Mouse (Mus musculus) limb, embryonic 14.5 days (tissue): ENCODE measurements around the gene Agt. TPM values are rescaled to one million over a fixed set of nuclear protein-coding genes. Genes with fewer than 3 reads are reported as not detected.

Experiments
- ATAC-seq: fragments of 200-750 bp; cut with Nextera tagmentation; 2 replicates; pipeline ENCODE4 v1.8.0; 2017; ENCODE audit warnings: low read depth, moderate number of reproducible peaks, moderate TSS enrichment; ENCODE audit not compliant: low FRiP score
- DNase-seq: peaks from one replicate; pipeline ENCODE4 v3.0.0-alpha.2; 2015; ENCODE audit warnings: low spot score
- H3K27ac ChIP-seq: fragments of 300-500 bp; sonication (generic); replicated peaks from 2 replicates; pipeline ENCODE4 v1.5.1; 2014; ENCODE audit warnings: low read depth, mild to moderate bottlenecking, low read length, moderate library complexity, mixed read lengths
- H3K27me3 ChIP-seq: fragments of 300-500 bp; sonication (generic); 2 replicates; pipeline ENCODE4 v1.6.1; 2014; ENCODE audit warnings: low read length, mixed read lengths; ENCODE audit not compliant: control insufficient read depth, insufficient read depth
- H3K36me3 ChIP-seq: fragments of 300-500 bp; sonication (generic); 2 replicates; pipeline ENCODE4 v1.6.1; 2014; ENCODE audit warnings: mild to moderate bottlenecking, low read length, moderate library complexity, mixed read lengths; ENCODE audit not compliant: control insufficient read depth, insufficient read depth
- H3K4me1 ChIP-seq: fragments of 300-500 bp; sonication (generic); 2 replicates; pipeline ENCODE4 v1.6.1; 2014; ENCODE audit warnings: antibody characterized with exemption, low read length, mixed read lengths; ENCODE audit not compliant: control insufficient read depth, insufficient read depth
- H3K4me2 ChIP-seq: fragments of 300-500 bp; sonication (generic); replicated peaks from 2 replicates; pipeline ENCODE4 v1.6.1; 2014; ENCODE audit warnings: low read depth, mild to moderate bottlenecking, low read length, moderate library complexity; ENCODE audit not compliant: severe bottlenecking
- H3K4me3 ChIP-seq: fragments of 300-500 bp; sonication (generic); replicated peaks from 2 replicates; pipeline ENCODE4 v1.5.1; 2014; ENCODE audit warnings: low read length
- H3K9ac ChIP-seq: fragments of 300-500 bp; sonication (generic); 2 replicates; pipeline ENCODE4 v1.6.1; 2014; ENCODE audit warnings: mild to moderate bottlenecking, low read depth, low read length, moderate library complexity; ENCODE audit not compliant: severe bottlenecking
- H3K9me3 ChIP-seq: fragments of 300-500 bp; sonication (generic); 2 replicates; pipeline ENCODE4 v1.6.1; 2016; ENCODE audit warnings: low read length; ENCODE audit not compliant: control insufficient read depth
- POLR2A ChIP-seq: fragments of 200-500 bp; IDR thresholded peaks from 2 replicates; pipeline ENCODE4 v1.8.0; 2012; ENCODE audit warnings: inconsistent platforms, mild to moderate bottlenecking, moderate library complexity, borderline replicate concordance; ENCODE audit not compliant: insufficient read depth, insufficient read length; ENCODE audit errors: extremely low read depth
- WGBS: fragments of 180-500 bp; shearing (Covaris S2); extraction: QIAGEN DNeasy Blood & Tissue Kit; methylation state at CpG from one replicate; pipeline ENCODE4 v1.1.7; 2014; 5-methylcytosine and 5-hydroxymethylcytosine counted together
- polyA plus RNA-seq, 2 experiments: library from polyadenylated mRNA; depleted of rRNA in 1 of 2; stranded (reverse) in 1 of 2; unstranded in 1 of 2; fragments of >200 nt; fragmentation: Nextera tagmentation in 1 of 2; extraction: Ambion mirVana in 1 of 2; gene quantifications; 2 replicates each; pipeline versions ENCODE4 v1.2.1 to v1.2.3; 2012 to 2014

The Agt gene
- polyA plus RNA-seq, 2 experiments: 1.1 to 1.5 TPM

DNA sequence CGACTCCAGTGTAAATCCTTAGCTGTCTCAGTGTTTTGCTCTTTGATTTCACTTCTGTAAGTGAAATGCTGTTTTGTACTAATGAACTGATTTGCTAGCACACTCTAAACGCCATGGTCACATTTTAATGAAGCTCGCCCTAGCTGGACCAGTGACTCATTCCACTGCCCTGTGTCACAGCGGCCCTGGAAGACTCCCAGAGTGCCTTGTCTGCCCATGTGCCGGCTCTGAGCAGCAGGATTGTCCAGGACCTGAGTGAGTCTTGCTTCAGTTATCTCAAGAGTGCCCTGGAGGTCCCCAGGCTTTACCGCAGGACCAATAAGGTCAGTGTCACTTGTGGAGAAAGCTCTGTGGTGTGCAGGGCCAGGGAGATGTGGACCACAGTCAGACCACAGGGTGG lies 23.1 kb downstream of the Agt start:
- ATAC-seq: no peak
- peaks cover 96% of the 10 kb centered on the region for H3K36me3 ChIP-seq
- TF ChIP-seq POLR2A: no peak
- no peaks in the 10 kb centered on the region for H3K27me3 ChIP-seq
- H3K9ac ChIP-seq: no peak overlapping the region
- H3K4me3 ChIP-seq: no peak overlapping the region
- WGBS: 95% methylated on average over 6 of the region's 6 CpGs
- H3K4me1 ChIP-seq: no peaks in the 10 kb centered on the region
- DNase-seq: no peak
- H3K27ac ChIP-seq: no peak overlapping the region
- no peak overlapping the region for H3K4me2 ChIP-seq
- H3K9me3 ChIP-seq: no peaks in the 10 kb centered on the region

DNA sequence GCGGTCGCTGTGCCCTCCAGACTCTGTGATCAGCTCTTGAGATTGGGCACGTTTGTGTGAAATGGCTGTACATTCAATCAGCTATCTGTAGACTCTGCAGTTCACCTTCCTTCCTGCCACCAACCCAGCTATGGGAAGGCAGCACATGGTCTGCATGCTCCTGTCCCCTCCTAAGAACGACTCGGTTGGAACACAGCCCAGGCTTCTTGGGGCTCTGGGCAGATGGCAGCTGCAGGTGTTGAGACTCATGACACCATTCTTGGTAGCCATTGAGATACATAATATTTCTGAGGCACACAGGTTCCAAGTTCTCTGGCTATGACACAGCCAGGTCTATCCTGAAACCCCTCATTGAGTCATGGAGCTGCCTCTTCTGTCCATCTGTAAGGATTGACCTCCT lies 26.2 kb downstream of the Agt start:
- H3K4me2 ChIP-seq: no peak overlapping the region
- no peak overlapping the region for H3K27ac ChIP-seq
- peaks cover 91% of the 10 kb centered on the region for H3K36me3 ChIP-seq
- H3K9me3 ChIP-seq: no peaks in the 10 kb centered on the region
- no peak for ATAC-seq
- TF ChIP-seq POLR2A: no peak
- 93% methylated on average over 5 of the region's 5 CpGs for WGBS
- no peak for DNase-seq
- H3K4me3 ChIP-seq: no peak overlapping the region
- no peak overlapping the region for H3K9ac ChIP-seq
- no peaks in the 10 kb centered on the region for H3K27me3 ChIP-seq
- no peaks in the 10 kb centered on the region for H3K4me1 ChIP-seq

DNA sequence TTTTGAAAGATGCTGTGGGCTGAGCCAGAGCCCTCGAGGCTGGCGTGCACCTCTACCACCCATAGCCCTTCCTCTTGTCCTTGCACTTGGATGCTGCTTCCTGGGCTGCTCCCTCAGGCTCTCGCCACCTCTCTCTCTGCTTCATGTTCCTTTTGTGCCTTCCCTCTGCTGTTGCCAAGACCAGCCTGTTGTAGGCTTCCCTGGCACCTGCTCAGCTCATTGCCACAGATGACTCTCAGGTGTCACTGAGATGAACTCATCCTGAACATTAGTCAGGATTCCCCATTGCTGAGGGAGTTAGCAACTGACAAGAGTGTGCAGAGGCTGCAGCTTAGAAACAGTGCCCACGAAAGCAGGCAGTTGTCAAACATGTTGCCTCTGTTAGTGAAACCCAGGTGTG lies 27.5 kb downstream of the Agt start:
- DNase-seq (no peak), ATAC-seq (no peak)
- no peaks in the 10 kb centered on the region for H3K9me3 ChIP-seq
- WGBS: 93% methylated on average over 4 of the region's 4 CpGs
- no peaks in the 10 kb centered on the region for H3K27me3 ChIP-seq
- no peak overlapping the region for H3K27ac ChIP-seq
- no peak overlapping the region for H3K4me2 ChIP-seq
- no peaks in the 10 kb centered on the region for H3K4me1 ChIP-seq
- no peak overlapping the region for H3K9ac ChIP-seq
- peaks cover 90% of the 10 kb centered on the region for H3K36me3 ChIP-seq
- H3K4me3 ChIP-seq: no peak overlapping the region
- TF ChIP-seq POLR2A: no peak

DNA sequence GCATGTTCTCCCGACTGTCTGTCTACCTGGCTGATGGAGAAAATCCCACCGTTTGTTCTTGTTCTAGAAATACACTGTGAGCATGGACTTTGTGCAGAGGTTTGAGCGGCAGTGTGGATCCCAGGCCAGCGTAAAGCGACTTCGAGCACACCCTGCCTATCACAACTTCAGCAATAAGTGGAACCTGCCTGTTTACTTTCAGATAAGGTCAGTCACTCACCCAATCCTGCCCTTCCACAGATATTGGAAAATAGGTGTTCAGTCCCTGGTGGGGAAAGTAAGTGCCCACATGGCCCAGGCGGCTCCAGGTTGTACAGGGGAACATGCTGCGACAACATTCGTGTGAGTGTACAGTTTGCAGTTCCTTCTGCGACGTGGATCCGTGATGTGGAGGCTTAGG lies 28.6 kb downstream of the Agt start:
- DNase-seq (no peak), ATAC-seq (no peak)
- no peak overlapping the region for H3K4me2 ChIP-seq
- H3K4me3 ChIP-seq: no peak overlapping the region
- 96% methylated on average over 12 of the region's 12 CpGs for WGBS
- no peaks in the 10 kb centered on the region for H3K9me3 ChIP-seq
- peaks cover 88% of the 10 kb centered on the region for H3K36me3 ChIP-seq
- no peak overlapping the region for H3K9ac ChIP-seq
- H3K27ac ChIP-seq: no peak overlapping the region
- TF ChIP-seq POLR2A: no peak
- H3K27me3 ChIP-seq: no peaks in the 10 kb centered on the region
- H3K4me1 ChIP-seq: no peaks in the 10 kb centered on the region

DNA sequence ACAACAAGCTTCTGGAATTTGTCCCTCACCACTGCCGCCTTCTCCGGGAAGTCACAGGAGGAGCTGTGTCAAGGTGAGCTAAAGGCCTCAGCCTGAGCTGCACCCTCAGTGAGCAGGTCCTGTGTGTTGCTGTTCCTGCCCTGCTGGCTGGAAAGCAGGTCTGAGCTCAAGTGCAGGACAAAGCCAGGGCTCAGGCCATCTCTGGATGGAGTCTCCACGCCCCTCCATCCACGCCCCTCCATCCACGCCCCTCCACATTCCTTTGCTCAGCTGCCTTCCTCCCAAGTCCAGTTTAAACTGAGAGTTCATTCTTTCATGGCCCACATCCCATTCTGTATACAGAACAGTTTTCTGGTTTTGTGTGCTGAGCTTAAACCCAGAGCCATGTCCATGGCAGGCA lies 34.1 kb downstream of the Agt start:
- Histone ChIP-seq H3K36me3 (peaks cover 85% of the 10 kb centered on the region), H3K27ac (no peak overlapping the region), H3K4me3 (no peak overlapping the region), H3K27me3 (no peaks in the 10 kb centered on the region), H3K9me3 (no peaks in the 10 kb centered on the region), H3K4me2 (no peak overlapping the region), H3K4me1 (no peaks in the 10 kb centered on the region), H3K9ac (no peak overlapping the region)
- no peak for ATAC-seq
- 89% methylated on average over 4 of the region's 5 CpGs for WGBS
- DNase-seq: no peak
- TF ChIP-seq POLR2A: no peak

DNA sequence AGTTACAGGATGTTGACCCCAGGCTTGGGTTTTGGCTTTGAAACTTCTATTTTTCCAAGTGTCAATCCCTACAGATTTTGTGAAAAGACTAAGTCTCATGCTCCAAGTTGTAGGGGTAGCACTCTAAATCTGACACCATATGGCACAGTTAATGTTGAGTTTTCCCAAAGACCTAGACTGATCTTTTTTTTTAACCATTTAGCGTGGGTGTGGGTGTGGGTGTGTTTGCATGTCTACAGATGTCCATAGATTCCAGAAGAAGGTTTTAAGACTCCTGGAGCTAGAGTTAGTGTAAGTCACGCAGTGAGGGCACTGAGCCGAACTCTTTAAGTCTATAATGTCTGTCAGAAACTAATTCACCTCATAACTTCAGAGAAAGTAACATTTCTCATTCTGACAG lies 36.9 kb downstream of the Agt start:
- no peak for TF ChIP-seq POLR2A

More for the DNA sequence above, 36.9 kb downstream of the Agt start:
- no peak for ATAC-seq
- Histone ChIP-seq H3K4me2 (no peak overlapping the region), H3K27ac (no peak overlapping the region), H3K4me3 (no peak overlapping the region), H3K36me3 (peaks cover 84% of the 10 kb centered on the region), H3K9me3 (no peaks in the 10 kb centered on the region), H3K4me1 (no peaks in the 10 kb centered on the region), H3K27me3 (no peaks in the 10 kb centered on the region), H3K9ac (no peak overlapping the region)
- no peak for DNase-seq
- WGBS: 92% methylated on average over 3 of the region's 3 CpGs
